ENCODE assay signal across 8 mouse cellular contexts in the genomic region with DNA sequence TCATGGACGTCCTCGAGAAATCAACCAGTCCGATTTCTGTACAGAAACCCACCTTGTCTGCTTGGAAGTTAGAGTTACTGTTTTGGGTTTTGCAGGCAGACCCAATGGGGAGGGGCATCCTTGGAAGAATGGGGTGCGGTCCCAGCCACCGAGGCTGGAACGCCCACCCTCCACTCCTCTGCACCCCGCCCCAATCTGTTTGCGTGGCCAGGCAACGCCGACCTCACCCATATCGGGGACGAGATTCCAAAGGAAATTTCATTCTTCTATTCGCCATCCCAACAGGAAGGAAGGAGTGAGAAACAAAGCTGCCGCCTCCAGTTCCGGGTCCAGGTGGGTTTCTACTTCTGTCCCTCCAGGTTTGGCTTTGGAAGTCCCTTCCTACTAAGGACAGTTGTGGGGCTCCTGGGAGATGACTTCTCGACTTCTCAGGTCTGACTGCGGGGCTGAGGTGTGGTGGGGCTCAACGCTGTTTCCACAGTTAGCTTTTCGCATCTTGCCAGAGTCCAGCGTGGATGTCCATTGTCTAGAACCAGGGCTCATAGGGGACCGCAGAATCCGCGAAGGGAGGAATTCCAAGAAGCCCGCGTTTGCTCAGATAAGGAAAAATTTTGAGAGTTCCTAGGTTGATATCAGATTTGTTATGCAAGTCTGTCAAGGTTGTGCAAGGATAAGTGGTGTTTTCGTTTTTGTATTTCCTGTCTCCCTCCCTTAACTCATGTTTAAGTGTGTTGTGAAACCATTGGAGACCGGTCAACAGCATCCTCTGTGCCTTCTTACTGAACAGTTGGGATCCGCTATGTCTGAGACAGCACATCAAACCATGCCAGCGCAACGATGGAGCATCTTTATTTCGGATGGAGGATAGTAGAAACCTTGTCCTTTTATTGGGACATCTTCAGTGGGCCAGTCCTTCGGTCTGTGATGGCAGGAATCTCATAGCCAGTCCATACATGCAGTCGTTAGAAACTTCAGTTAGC. TPM values are rescaled to one million over a fixed set of nuclear protein-coding genes. Genes with fewer than 3 reads are reported as not detected.
DNase-seq lines count a peak whose midpoint lies in the region; ATAC-seq and TF ChIP-seq lines count a peak whose summit lies in the region.

A gene (plus strand): TSS at position 157 of the 980 bp plus-strand sequence.
A gene (plus strand): TSS at position 230 of the 980 bp plus-strand sequence.

- H3K4me1 ChIP-seq in thymus, adult 2 months (replicated peaks; ENCODE audit: control insufficient read depth, insufficient read depth, low read length) = peaks cover 10% of the 10 kb centered on the region
- H3K4me1 ChIP-seq in intestine, embryonic 16.5 days (ENCODE audit: control insufficient read depth, insufficient read depth, low read length) = peaks cover 21% of the 10 kb centered on the region; the same call in 1 of the 2 replicates
- peaks cover 84% of the 10 kb centered on the region for H3K4me1 ChIP-seq in liver, embryonic 15.5 days (replicated peaks)
- peaks cover 2% of the 10 kb centered on the region; the same call in 1 of the 2 replicates for H3K4me1 ChIP-seq in neural tube, embryonic 11.5 days (ENCODE audit: control insufficient read depth, insufficient read depth, low read length)

- H3K9ac ChIP-seq in intestine, embryonic 16.5 days (ENCODE audit: low read depth, low read length) = peak within 1 kb of the TSS; percentile 73
- peak within 1 kb of the TSS; percentile 49 for H3K9ac ChIP-seq in liver, embryonic 15.5 days
- peak within 1 kb of the TSS; percentile 55 for H3K9ac ChIP-seq in neural tube, embryonic 11.5 days (ENCODE audit: low read length)

- peak within 1 kb of the TSS; percentile 97 for H3K4me3 ChIP-seq in thymus, adult 2 months (ENCODE audit: control insufficient read depth, insufficient read depth, low read length)
- H3K4me3 ChIP-seq in intestine, embryonic 16.5 days (ENCODE audit: low read length) = peak within 1 kb of the TSS; percentile 75
- H3K4me3 ChIP-seq in liver, embryonic 15.5 days (replicated peaks) = peak within 1 kb of the TSS; percentile 72
- H3K4me3 ChIP-seq in neural tube, embryonic 11.5 days (ENCODE audit: low read depth, low read length) = peak within 1 kb of the TSS; percentile 68

- no peaks in the 10 kb centered on the region for H3K27me3 ChIP-seq in thymus, adult 2 months (ENCODE audit: control insufficient read depth, insufficient read depth, low read length)
- H3K27me3 ChIP-seq in intestine, embryonic 16.5 days (replicated peaks; ENCODE audit: control insufficient read depth, insufficient read depth, low read length) = no peaks in the 10 kb centered on the region
- peaks cover 4% of the 10 kb centered on the region; the same call in 1 of the 2 replicates for H3K27me3 ChIP-seq in liver, embryonic 15.5 days
- H3K27me3 ChIP-seq in neural tube, embryonic 11.5 days (ENCODE audit: control insufficient read depth, insufficient read depth, low read length) = no peaks in the 10 kb centered on the region

- no peaks in the 10 kb centered on the region for H3K9me3 ChIP-seq in intestine, embryonic 16.5 days (ENCODE audit: control insufficient read depth, low read length)
- no peaks in the 10 kb centered on the region for H3K9me3 ChIP-seq in liver, embryonic 15.5 days (replicated peaks)
- no peaks in the 10 kb centered on the region for H3K9me3 ChIP-seq in neural tube, embryonic 11.5 days (ENCODE audit: control insufficient read depth, low read length)

- DNase-seq in thymus, adult 2 months = peak; percentile 37
- DNase-seq in thymus, postnatal 25 days = no peak
- DNase-seq in cerebellum, postnatal 36 days = peak; percentile 31 to 47
- DNase-seq in neural tube, embryonic 11.5 days (ENCODE audit: low spot score) = peak; percentile 71
- DNase-seq in urinary bladder, postnatal 25 days (ENCODE audit: low spot score) = peak; percentile 63

- peak within 1 kb of the TSS; percentile 82 for H3K27ac ChIP-seq in thymus, adult 2 months (ENCODE audit: control insufficient read depth, insufficient read depth, low read length)
- peak within 1 kb of the TSS; percentile 85 for H3K27ac ChIP-seq in intestine, embryonic 16.5 days (ENCODE audit: low read length)
- peak within 1 kb of the TSS; percentile 81 for H3K27ac ChIP-seq in liver, embryonic 15.5 days (replicated peaks)
- H3K27ac ChIP-seq in neural tube, embryonic 11.5 days (ENCODE audit: low read depth, low read length) = peak within 1 kb of the TSS; percentile 70; the same call in 1 of the 2 replicates

- ATAC-seq in granulocyte monocyte progenitor cell, adult 5-6 weeks (replicated peaks; ENCODE audit: poor library complexity, severe bottlenecking) = peak; percentile 31
- peak; percentile 29 for ATAC-seq in intestine, embryonic 16.5 days
- no peak for ATAC-seq in liver, embryonic 15.5 days (ENCODE audit: insufficient read depth)
- ATAC-seq in neural tube, embryonic 11.5 days (ENCODE audit: insufficient read depth, low FRiP score, low TSS enrichment) = peak; percentile 20; the same call in 1 of the 2 replicates

- no peak for TF ChIP-seq POLR2A in thymus, adult 2 months (IDR thresholded peaks at IDR 0.05; ENCODE audit: control insufficient read depth, extremely low read depth, insufficient read depth, low read length, poor library complexity)

- no peaks in the 10 kb centered on the region for H3K36me3 ChIP-seq in thymus, adult 2 months (ENCODE audit: control insufficient read depth, insufficient read depth, low read length)
- H3K36me3 ChIP-seq in intestine, embryonic 16.5 days (ENCODE audit: control insufficient read depth, insufficient read depth, low read length) = no peaks in the 10 kb centered on the region
- no peaks in the 10 kb centered on the region for H3K36me3 ChIP-seq in liver, embryonic 15.5 days (replicated peaks)
- no peaks in the 10 kb centered on the region for H3K36me3 ChIP-seq in neural tube, embryonic 11.5 days (ENCODE audit: control insufficient read depth, insufficient read depth, low read length)

- 24% methylated on average over 33 of the region's 33 CpGs for WGBS in thymus, adult 2 months
- 5% methylated on average over 33 of the region's 33 CpGs for WGBS in intestine, embryonic 16.5 days
- 9% methylated on average over 33 of the region's 33 CpGs for WGBS in liver, embryonic 15.5 days (ENCODE audit: insufficient replicate concordance)
- WGBS in neural tube, embryonic 11.5 days = 10% methylated on average over 33 of the region's 33 CpGs

- peak within 1 kb of the TSS; percentile 70 for H3K4me2 ChIP-seq in intestine, embryonic 16.5 days (ENCODE audit: low read depth, low read length)
- peak within 1 kb of the TSS; percentile 90 for H3K4me2 ChIP-seq in liver, embryonic 15.5 days
- H3K4me2 ChIP-seq in neural tube, embryonic 11.5 days (ENCODE audit: low read depth) = peak within 1 kb of the TSS; percentile 68

- no peak for TF ChIP-seq CTCF in thymus, adult 2 months (IDR thresholded peaks at IDR 0.05; ENCODE audit: borderline replicate concordance, control insufficient read depth, extremely low read depth, insufficient read depth, low read length, poor library complexity)

RNA-seq across cellular contexts. Expression of the first gene that starts in this region (rescaled TPM):
- 33.2 and 52.1 TPM in 2 replicates for polyA plus RNA-seq in thymus, adult 2 months (2012; rRNA removed)
- total RNA-seq in granulocyte monocyte progenitor cell, adult 5-6 weeks (2014; fragmentation: Nextera tagmentation) = 1.7 and 6.8 TPM in 2 replicates
- 2.5 and 2.9 TPM in 2 replicates for total RNA-seq in granulocyte monocyte progenitor cell, adult 5-6 weeks (2017)
- 288 and 336 TPM in 2 replicates for polyA plus RNA-seq in intestine, embryonic 16.5 days (2015; fragmentation: Nextera tagmentation; extraction: Ambion mirVana)
- 23.0 and 23.7 TPM in 2 replicates for polyA plus RNA-seq in liver, embryonic 15.5 days (2015; fragmentation: Nextera tagmentation; extraction: Ambion mirVana)
- 12.3 and 12.7 TPM in 2 replicates for polyA plus RNA-seq in neural tube, embryonic 11.5 days (2014; fragmentation: Nextera tagmentation; extraction: Ambion mirVana)

RNA-seq across cellular contexts. Expression of the second gene that starts in this region (rescaled TPM):
- 5.3 and 7.5 TPM in 2 replicates for polyA plus RNA-seq in thymus, adult 2 months (2012; rRNA removed)
- total RNA-seq in granulocyte monocyte progenitor cell, adult 5-6 weeks (2014; fragmentation: Nextera tagmentation) = 0.45 TPM in 1 of 2 replicates, not detected in the other
- total RNA-seq in granulocyte monocyte progenitor cell, adult 5-6 weeks (2017) = 1.4 and 1.8 TPM in 2 replicates
- polyA plus RNA-seq in intestine, embryonic 16.5 days (2015; fragmentation: Nextera tagmentation; extraction: Ambion mirVana) = 76.1 and 85.7 TPM in 2 replicates
- polyA plus RNA-seq in liver, embryonic 15.5 days (2015; fragmentation: Nextera tagmentation; extraction: Ambion mirVana) = 6.8 and 7.4 TPM in 2 replicates
- polyA plus RNA-seq in neural tube, embryonic 11.5 days (2014; fragmentation: Nextera tagmentation; extraction: Ambion mirVana) = 2.2 TPM in 2 replicates
